Mouse (Mus musculus) kidney, adult 8-10 months (tissue): Measurements from ENCODE around the gene Mrpl51.
A peak's percentile ranks its signal among the peaks of the same experiment; 100 is the strongest.
"Not testable (repeated sequence)": the region's sequence is repeated elsewhere in the genome, so short reads cannot be mapped to it uniquely, and the experiment has no call there.

ENCODE experiments used
- DNase-seq, 2 experiments: peaks; one replicate each; pipeline ENCODE4 v3.0.0; 2022

Gene Mrpl51

DNA sequence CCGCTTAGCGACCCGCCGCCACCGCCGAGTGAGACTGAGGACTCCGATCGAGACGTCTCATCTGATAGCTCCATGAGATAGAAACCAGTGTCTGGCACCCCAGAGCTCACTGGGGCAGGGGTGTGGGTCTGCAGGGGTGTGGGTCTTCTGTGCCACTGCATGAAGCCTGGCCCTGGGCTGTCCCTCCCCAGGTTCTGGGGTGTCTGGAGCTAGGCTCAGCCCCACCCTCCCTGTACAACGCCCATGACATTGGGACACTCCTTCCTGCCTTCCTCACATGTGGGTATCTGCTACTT is 31.1 kb upstream of the Mrpl51 start:
- DNase-seq, result no peak

DNA sequence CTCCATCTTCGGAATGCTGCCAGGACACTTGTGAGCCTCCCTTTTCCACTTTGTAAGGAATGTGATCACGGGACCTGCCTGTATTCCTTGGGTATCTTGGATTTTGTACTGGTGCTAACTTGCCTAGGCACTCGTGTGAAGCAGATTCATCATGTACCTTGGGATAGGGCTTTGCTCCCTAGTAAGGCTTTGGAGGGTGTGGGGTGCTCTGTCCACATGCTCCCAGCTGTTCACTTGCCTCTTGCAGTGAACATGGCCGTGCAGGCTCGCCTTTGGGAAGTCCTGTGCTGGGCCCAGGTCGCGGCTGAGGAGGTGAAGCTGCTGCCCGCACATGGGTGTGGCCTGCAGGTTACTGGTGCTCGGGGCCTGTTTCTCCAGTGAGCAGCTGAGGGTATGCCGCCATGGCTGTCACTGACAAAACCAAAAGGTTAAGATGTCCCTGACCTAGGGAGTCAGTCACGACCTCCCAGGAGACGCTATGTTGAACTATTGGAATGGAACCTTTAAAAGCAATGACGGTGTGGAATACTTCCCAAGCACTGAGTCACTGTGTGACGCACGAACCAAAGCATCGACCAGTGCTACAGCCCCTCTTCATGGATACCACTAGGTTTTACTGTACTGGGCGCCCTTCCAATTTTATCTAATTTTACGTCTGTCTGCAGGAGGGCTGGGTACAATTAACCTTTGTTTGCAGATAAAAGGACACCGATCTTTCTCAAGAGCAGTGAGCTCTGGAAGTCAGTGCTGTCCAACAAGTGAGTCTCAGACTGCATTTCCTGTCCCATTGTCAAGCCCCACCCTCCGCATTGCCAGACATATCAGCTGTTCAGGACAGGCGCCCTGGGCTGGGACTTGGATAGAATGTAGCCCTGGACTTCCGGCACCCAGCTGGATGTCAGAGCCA is 30.5 kb upstream of the Mrpl51 start:
- DNase-seq, result peak; percentile 69 to 70

DNA sequence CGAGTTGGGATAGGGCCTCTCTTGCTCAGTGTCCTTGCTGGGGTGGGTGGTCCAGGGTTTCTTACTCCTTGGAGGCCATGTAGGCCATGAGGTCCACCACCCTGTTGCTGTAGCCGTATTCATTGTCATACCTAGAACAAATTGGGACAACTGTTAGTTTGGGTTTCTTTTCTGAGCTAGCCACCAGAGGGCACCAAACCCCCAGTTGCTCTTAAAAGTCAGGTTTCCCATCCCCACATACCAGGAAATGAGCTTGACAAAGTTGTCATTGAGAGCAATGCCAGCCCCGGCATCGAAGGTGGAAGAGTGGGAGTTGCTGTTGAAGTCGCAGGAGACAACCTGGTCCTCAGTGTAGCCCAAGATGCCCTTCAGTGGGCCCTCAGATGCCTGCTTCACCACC is 29.6 kb upstream of the Mrpl51 start:
- DNase-seq, result peak; percentile 56 to 65

DNA sequence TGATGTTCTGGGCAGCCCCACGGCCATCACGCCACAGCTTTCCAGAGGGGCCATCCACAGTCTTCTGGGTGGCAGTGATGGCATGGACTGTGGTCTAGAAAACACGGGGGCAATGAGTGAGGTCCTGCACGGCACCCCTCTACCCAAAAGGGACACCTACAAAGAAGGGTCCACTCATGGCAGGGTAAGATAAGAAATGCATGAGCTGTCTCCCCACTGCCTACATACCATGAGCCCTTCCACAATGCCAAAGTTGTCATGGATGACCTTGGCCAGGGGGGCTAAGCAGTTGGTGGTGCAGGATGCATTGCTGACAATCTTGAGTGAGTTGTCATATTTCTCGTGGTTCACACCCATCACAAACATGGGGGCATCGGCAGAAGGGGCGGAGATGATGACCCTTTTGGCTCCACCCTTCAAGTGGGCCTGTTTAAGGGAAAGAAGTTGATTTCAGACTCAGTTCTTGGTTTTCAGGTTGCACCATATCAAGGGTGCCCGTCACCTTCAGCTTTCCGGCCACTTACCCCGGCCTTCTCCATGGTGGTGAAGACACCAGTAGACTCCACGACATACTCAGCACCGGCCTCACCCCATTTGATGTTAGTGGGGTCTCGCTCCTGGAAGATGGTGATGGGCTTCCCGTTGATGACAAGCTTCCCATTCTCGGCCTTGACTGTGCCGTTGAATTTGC is 28.8 kb upstream of the Mrpl51 start:
- not testable (repeated sequence) for DNase-seq

DNA sequence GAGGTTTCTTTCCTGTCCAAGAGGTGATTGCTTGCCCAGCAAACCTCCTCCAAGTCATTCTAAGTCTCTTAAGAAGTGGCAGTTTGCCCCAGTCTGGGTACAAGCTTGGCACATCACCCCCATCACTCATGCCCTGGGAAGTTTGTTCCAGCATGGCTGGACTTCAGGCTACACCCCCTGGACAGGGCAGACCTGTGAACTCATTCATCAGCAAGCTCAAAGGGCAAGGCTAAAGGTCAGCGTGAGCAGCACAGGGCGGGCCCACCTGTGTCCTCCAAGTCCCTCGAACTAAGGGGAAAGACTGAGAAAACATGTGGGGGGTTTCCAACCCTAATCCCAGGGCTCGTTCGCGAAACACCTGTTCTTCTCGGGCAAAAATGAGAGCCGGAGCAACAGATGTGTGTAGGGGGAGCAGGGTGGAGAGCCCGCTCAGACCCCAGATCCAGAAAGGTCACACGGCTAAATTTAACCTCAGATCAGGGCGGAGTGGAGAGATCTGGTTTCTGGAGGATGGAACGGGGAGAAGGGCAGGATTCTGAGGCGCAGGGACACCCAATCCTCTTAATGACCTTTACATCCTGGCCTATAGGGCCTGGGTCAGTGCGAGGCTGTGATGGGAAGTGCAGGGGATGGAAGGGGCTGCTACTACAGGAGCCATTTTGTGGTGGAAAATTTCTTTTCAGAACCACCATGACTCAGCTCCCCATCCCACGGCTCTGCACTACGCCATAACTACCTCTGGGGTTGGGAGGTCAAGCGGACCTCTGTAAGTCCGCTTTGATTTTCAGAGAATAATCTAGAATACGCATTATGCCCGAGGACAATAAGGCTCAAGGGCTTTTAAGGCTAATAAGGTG is 27.6 kb upstream of the Mrpl51 start:
- DNase-seq, result peak; percentile 88 to 90

DNA sequence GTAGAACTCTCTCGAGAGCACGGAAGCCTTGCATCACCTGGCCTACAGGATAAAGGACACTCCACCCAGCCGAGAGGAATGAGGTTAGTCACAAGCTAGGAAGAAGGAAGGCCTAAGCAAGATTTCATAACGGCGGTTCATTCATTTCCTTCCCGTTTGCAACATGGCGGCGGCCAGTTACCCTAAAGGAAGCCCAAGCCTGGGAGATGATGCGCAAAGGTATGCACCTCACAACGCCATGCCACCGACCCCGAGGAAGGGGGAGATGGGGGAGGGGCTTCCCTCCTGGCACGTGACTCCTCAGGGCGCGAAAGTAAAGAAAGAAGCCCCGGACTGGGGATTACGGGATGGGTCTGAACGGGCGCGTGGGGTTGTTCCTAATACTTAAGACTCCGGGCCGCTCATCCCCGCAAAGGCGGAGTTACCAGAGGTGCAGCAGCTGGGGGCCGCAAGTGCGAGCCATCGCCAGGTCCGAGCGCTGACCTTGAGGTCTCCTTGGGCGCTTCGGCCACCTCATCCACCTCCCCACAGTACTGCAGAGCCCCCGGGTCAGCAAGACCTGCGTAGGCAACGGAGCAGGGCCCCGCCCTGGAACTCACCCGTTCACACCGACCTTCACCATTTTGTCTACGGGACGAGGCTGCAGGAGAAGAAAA is 26.8 kb upstream of the Mrpl51 start:
- DNase-seq, result peak; percentile 56 to 67

DNA sequence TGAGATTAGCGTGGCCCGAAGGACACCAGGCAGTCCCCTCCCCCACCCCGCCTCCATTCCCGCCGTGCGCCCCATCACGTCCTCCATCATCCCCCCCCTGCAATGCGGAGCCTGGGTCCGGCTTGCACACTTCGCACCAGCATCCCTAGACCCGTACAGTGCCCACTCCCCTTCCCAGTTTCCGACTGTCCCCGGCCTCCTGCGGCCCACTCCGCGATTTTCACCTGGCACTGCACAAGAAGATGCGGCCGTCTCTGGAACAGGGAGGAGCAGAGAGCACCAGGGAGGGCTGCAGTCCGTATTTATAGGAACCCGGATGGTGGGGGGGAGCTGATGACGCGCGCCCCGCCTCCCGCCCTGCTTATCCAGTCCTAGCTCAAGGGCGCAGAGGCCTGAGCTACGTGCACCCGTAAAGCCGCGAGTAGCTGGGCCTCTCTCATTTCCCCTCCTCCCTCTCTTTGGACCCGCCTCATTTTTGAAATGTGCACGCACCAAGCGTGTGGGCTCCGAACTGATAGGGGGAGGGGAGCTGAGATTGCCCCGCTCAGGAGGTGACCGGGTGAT is 26.2 kb upstream of the Mrpl51 start:
- peak; percentile 97 for DNase-seq

DNA sequence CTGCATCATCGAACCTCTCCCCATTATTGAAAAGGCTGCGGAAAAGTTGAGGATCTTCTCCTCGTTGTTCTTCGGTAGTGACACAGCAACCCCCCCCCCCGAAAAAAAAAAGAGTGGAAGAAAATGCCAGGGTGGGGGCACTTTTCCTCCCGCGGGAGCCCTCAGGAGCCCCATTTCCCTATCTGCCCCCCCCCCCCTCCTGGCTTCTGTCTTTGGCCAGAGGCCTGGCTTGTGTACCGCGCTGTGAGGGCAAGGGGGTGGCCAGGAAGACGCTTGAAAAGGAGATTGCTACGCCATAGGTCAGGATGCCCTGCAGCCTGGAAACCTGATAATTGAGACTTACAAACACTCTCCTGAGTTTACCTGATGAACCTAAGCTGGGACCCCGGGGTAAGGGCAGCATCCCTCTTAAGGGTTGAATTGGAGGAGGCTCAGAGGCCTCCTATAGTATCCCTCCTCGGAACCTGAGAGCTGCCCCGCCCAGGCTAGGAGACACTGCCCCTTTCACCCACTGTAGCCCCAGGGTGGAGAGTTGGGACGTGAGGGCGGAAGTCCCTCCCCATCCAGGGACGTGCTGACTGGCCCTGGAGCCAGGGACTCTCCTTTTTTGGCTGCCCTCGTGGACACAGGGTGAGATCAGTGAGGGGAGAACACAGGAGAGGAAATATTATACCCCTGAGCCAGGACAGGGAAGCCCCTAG is 25.4 kb upstream of the Mrpl51 start, which contains the start of gene Gapdh:
TSS of gene Gapdh (minus strand) at position 417 of the 701 bp plus-strand sequence.
- DNase-seq, result peak; percentile 87 to 91

DNA sequence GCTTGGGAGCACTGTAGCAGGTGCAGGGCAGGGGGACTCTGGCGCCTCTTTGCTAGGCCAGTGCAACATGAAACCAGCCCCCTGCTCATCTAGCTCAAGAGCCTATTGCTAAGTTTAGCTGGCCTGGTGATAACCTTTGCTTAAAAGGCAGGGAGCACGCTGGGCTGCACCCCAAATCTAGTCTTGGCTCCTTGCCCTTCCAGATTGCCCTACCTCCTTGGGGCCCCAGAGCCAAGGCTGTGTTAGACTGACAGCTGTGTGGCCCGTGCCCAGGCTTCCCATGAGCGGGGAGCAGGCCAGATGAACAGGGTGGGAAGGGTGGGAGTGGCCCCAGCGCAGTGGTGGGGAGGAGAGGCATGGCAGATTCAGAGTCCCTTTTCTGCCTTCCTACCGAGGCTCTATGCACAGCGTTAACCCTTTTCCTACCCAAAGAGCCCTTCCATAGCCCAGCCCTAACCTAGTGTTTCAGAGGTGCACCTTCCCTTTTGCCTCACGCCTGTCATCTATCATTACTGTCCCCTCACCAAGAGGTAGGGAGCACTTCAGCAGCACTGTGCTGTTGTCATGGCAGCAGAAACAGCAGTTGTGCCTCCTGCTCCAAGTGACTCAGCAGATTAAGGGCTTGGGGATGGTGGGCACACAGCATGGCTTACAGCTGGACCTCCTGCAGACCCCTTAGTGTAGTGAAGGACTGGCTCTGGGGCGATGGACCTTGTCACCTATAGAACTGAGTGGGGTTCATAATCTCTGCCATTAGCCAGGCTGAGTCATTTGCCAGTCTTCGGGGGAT is 24.5 kb upstream of the Mrpl51 start:
- DNase-seq, result peak in 1 of 2 experiments; percentile 39

DNA sequence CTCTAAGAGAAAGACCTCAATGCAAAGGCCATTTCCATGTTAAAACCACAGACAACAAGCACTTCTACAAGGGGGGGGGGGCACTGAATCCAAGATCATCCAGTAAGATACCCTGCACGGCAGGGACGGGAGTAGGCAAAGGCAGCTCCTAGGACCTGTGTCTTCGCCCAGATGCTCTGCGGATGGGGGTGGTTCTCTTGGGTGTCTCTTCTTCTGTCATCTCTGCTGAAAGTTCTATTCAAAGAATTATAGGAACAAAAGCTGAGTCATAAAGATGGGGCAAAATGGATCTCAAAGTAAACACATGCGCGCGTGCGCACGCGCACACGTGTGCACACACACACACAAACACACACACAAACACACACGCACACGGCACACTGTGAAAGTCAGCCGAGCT is 23.5 kb upstream of the Mrpl51 start:
- DNase-seq, result no peak

DNA sequence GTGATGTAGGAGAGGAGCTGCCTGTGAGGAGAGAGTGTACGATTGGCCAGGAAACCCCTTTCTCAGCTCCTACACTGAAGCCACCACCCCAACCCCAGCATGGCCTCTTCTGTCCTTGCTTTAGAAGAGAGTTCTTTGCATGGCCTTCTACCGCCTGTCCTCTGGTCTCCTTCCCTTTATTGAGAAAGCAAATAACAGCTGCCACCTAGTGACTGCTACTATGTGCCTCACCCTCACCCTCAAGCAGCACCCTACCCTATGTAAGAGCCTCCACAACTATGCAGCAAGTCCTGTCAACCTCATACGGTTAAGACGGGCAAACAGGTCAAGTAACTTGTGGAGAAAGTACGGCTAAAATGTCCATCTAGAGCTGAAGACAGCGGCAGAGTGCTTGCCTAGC is 21.4 kb upstream of the Mrpl51 start:
- DNase-seq, result no peak

DNA sequence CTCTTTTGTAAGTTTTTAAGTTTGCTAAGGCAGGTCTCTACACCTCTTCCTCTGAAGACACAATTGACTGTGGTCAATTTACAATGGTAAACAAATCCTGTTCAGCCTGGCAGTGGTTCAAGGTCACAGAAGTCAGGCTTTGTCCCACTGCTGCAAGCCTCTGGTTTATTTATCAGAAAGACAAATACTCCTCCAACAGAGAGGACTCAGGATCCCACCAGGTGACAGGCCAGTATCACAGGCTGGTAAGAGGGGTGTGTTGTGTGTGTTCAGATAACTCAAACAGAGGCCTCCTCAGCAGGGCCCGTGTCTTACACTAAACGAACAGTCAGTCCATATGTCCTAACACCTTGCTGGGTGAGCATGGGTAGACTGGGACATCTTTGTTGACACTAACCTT is 19.1 kb upstream of the Mrpl51 start:
- DNase-seq, result no peak

DNA sequence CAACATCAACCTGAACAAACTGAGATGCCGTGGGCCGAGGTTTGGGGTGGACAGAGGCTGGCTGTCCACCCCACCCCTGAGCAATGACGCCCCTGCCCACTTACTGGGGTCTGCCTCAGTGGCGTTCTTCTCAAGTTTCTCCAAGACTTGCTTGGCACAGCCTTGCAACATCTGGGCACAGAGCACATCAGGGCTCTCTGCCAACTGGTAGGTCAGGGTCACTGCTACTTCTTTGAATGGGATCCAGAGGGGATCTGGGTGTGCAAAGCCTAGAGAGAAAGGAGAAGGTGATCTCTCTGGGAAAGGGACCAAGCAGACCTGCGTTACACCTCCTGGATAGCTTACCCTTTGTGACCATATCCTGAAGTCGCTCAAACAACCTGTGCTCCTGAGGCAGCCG is 18.3 kb upstream of the Mrpl51 start:
- DNase-seq, result no peak

DNA sequence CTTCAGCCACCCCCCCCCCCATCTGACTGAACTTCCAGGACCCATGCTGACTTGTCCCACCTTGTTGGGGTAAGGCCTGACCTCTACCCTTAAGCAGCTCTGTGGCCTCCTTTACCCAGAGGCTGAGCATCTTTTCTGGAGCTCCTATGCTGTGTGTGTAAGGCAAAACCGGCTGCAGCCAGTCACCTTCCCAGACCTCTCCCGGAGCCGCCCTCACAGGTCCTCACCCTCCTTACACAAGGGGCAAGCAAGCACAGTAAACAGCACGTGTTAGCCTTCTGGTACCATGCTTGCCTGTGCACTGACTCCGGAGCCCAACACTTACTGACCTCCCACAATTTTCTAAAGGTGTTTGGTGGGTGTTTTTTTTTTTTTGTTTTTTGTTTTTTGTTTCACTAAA is 16.1 kb upstream of the Mrpl51 start:
- no peak for DNase-seq

DNA sequence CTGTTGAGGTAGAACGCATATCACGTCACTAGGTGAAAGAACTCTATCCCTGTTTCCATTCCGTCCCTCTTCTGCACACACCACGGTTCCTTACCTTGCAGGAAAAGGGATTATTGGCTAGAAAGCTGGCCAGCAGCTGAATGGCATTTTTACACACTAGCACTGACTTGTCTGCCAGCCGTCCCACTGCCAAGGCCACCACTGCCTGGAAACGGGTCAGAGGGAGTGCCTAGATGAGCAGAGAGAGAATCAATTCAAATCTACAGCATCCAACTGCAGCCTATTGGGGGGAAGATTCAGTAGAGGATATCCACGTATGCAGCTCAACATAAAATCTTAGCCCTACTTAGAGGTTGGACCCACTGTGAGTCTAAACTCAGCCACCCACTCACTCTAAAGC is 12.0 kb upstream of the Mrpl51 start:
- DNase-seq, result no peak

DNA sequence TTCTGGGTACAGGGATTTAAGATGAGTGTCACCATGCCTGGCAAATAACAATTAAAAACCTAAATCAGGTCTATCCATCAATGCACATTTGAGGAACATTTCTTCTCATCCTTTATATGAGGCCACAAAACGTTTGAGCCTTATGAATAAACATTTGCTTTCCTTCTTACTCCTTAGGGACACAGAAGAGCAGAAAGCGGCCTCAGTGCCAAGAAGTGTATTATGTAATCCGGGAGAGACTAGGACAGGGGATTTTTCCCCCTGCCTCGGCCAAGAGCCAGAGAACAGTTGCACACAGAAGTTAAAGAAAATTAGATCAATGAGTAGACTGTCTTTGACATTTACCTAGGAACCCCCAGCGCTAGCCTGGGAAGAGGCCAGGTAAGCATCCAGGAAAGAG is 9.5 kb upstream of the Mrpl51 start:
- DNase-seq, result no peak

DNA sequence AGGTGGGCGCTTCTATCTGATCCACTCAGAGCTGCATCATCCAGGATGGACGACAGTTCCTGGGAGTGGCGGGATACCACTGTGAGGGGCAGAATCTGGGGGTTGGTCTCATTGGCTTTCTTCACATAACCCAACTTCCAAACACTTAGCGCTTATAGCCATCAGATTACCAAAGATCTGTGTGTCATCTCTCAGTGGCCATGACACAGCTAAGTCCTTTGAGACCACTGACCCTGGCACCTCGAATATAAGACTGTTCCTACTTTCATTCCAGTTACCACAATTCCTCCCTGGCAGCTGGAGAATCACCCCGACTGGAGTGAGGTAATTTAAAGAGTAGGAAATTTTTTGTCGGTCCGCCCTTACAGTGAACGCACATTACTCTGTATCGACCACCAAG is 5.4 kb upstream of the Mrpl51 start:
- DNase-seq, result no peak

DNA sequence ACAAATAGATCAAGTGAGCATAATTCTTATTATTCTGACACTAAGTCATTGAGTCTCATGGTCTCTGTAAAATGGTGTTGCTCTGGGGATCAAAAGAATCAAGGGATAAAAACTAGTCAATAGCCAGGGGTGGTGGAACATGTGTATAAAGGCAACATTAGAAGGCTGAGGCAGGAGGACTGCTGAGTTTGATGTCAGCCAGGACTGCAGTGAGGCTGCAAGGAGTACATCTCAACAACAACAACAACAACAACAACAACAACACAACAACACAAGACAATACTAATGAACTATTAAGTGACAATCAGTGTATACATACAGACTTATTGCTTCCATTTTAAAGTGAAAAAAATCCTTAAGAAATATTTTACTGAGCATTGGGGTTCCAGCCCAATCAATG is 785 bp upstream of the Mrpl51 start:
- DNase-seq, result no peak

DNA sequence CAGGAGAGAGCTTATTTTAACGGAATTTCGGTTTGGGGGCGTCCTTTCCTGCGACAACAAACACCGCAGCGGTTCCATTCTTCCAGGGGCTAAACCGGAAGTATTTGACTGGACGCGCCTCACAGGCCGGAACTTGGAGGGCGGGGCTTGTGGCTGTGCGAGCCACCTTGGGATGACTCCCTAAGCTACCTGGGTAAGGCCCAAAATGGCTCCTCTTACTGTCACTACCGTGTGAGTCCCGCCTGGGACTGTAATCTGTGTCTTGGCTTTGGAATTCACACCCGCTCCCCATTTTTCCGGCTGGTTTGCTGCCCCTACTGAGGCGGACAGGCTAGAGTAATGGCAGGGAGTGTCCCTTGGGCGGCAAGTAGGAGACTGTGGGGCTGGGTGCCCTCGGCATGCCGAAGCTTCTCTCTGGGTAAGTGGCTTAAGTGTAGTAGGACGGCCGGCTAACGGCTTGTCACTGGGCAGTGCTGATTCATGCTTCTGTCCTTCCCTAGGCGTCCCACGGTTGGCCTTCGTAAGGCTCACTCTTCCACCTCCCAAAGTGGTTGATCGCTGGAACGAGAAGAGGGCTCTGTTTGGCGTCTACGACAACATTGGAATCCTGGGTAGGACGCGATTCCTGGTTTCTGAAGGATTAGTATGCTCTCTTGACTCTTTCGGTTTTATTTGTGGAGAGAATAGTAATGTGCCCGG is 564 bp downstream of the Mrpl51 start:
- peak; percentile 94 for DNase-seq

DNA sequence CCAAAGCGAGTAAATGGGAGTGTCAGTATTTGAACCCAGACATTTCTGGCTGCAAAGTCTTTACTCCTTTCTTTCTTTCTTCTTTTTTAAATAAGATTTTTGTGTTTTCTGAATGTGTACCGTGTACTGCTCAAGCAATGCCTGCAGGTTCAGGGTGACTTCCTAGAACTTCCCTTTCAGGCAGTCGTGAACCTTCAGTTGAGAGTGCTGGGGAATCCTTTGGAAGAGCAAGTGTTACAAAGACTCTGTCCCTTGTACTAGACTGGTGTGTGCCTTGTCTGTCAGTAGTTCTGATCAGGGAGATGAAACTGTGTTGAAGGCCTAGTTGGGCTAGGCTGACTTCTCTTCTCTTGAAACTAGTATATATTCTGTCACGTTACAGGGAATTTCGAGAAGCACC is 1.2 kb downstream of the Mrpl51 start:
- no peak for DNase-seq
